Mouse (Mus musculus) liver, embryonic 11.5 days (tissue): Measurements from ENCODE around the gene Olfr806. TPM values are rescaled to one million over a fixed set of nuclear protein-coding genes. Genes with fewer than 3 reads are reported as not detected.

Experiments
- microRNA-seq: library from miRNA; unstranded; fragments of <30 nt; microRNA quantifications from one replicate; pipeline ENCODE4, GENCODE M21; 2017; ENCODE audit warnings: borderline number of aligned reads
- polyA plus RNA-seq: library from polyadenylated mRNA; unstranded; fragments of >200 nt; fragmentation: Nextera tagmentation; extraction: Ambion mirVana; gene quantifications from 2 replicates; pipeline ENCODE4 v1.2.1, GENCODE M21; 2014

Olfr806 gene
- polyA plus RNA-seq, 1 experiment from 2014 or later, result not detected

Small RNA genes within 50 kb of the gene (microRNA-seq; reads per million reads assigned to microRNA genes)
- gene Gm24485, result not detected

Other genes with a start within 250 kb of the Olfr806 start
- not detected in 2 replicates for gene Olfr790, start 243.4 kb downstream of the Olfr806 start, polyA plus RNA-seq
- not detected in 2 replicates for gene Olfr791, start 220.1 kb downstream of the Olfr806 start, polyA plus RNA-seq
- gene Olfr792, start 202.8 kb downstream of the Olfr806 start, polyA plus RNA-seq, result not detected in 2 replicates
- gene Olfr794, start 174.3 kb downstream of the Olfr806 start, polyA plus RNA-seq, result not detected in 2 replicates
- not detected in 2 replicates for gene Olfr796, start 129.4 kb downstream of the Olfr806 start, polyA plus RNA-seq
- gene Olfr798, start 114.0 kb downstream of the Olfr806 start, polyA plus RNA-seq, result not detected in 2 replicates
- gene Olfr799, start 104.4 kb downstream of the Olfr806 start, polyA plus RNA-seq, result not detected in 2 replicates
- not detected in 2 replicates for gene Olfr800, start 84.2 kb downstream of the Olfr806 start, polyA plus RNA-seq
- not detected in 2 replicates for gene Olfr801, start 68.1 kb downstream of the Olfr806 start, polyA plus RNA-seq
- gene Olfr802, start 53.8 kb downstream of the Olfr806 start, polyA plus RNA-seq, result not detected in 2 replicates
- not detected in 2 replicates for gene Olfr803, start 47.6 kb downstream of the Olfr806 start, polyA plus RNA-seq
- gene Olfr804, start 38.7 kb downstream of the Olfr806 start, polyA plus RNA-seq, result not detected in 2 replicates
- gene Olfr805, start 12.5 kb downstream of the Olfr806 start, polyA plus RNA-seq, result not detected in 2 replicates
- not detected in 2 replicates for gene Olfr807, start 15.9 kb upstream of the Olfr806 start, polyA plus RNA-seq
- not detected in 2 replicates for gene Olfr808, start 23.6 kb upstream of the Olfr806 start, polyA plus RNA-seq
- not detected in 2 replicates for gene Olfr809, start 32.7 kb upstream of the Olfr806 start, polyA plus RNA-seq
- gene Olfr810, start 53.0 kb upstream of the Olfr806 start, polyA plus RNA-seq, result not detected in 2 replicates
- gene Olfr811, start 62.5 kb upstream of the Olfr806 start, polyA plus RNA-seq, result not detected in 2 replicates
- gene Olfr812, start 104.2 kb upstream of the Olfr806 start, polyA plus RNA-seq, result not detected in 2 replicates
- not detected in 2 replicates for gene Olfr813, start 113.4 kb upstream of the Olfr806 start, polyA plus RNA-seq
- gene Olfr814, start 137.9 kb upstream of the Olfr806 start, polyA plus RNA-seq, result not detected in 2 replicates
- not detected in 2 replicates for gene Olfr815, start 163.9 kb upstream of the Olfr806 start, polyA plus RNA-seq
- gene Olfr816, start 173.7 kb upstream of the Olfr806 start, polyA plus RNA-seq, result not detected in 2 replicates
- gene Olfr818, start 207.2 kb upstream of the Olfr806 start, polyA plus RNA-seq, result not detected in 2 replicates
- not detected in 2 replicates for gene Olfr819, start 225.3 kb upstream of the Olfr806 start, polyA plus RNA-seq
- not detected in 2 replicates for gene Olfr247, start 234.2 kb upstream of the Olfr806 start, polyA plus RNA-seq
- not detected in 2 replicates for gene Gm10310, start 243.1 kb upstream of the Olfr806 start, polyA plus RNA-seq